8 mouse cellular contexts compared by ENCODE assay signal in genomic region chr19:5572331-5573125, GRCm38 (mm10). TPM values are rescaled to one million over a fixed set of nuclear protein-coding genes. Genes with fewer than 3 reads are reported as not detected.
DNase-seq lines count a peak whose midpoint lies in the region; ATAC-seq and TF ChIP-seq lines count a peak whose summit lies in the region.

No protein-coding gene starts in this region.

- no peak for TF ChIP-seq CTCF in small intestine, adult 2 months (IDR thresholded peaks at IDR 0.05; ENCODE audit: extremely low read depth, insufficient read length, insufficient replicate concordance, low read depth, low read length)

- H3K9me3 ChIP-seq in liver, embryonic 15.5 days (replicated peaks), result no peaks in the 10 kb centered on the region
- H3K9me3 ChIP-seq in hindbrain, embryonic 14.5 days (ENCODE audit: control insufficient read depth, low read length), result no peaks in the 10 kb centered on the region

- H3K36me3 ChIP-seq in liver, embryonic 15.5 days (replicated peaks), result peaks cover 13% of the 10 kb centered on the region
- peaks cover 25% of the 10 kb centered on the region for H3K36me3 ChIP-seq in small intestine, adult 2 months (ENCODE audit: control insufficient read depth, insufficient read depth, low read length)
- peaks cover 10% of the 10 kb centered on the region; the same call in 1 of the 2 replicates for H3K36me3 ChIP-seq in hindbrain, embryonic 14.5 days (replicated peaks; ENCODE audit: control insufficient read depth, insufficient read depth)

- peaks cover 30% of the 10 kb centered on the region for H3K4me1 ChIP-seq in liver, embryonic 15.5 days (replicated peaks)
- H3K4me1 ChIP-seq in small intestine, adult 2 months (ENCODE audit: control insufficient read depth, insufficient read depth, insufficient read length, low read length), result peaks cover 21% of the 10 kb centered on the region
- peaks cover 5% of the 10 kb centered on the region; the same call in 1 of the 2 replicates for H3K4me1 ChIP-seq in hindbrain, embryonic 14.5 days (replicated peaks; ENCODE audit: control insufficient read depth, insufficient read depth, low read length)

- ATAC-seq in liver, embryonic 15.5 days (ENCODE audit: insufficient read depth), result no peak
- no peak for ATAC-seq in hindbrain, embryonic 14.5 days (ENCODE audit: low FRiP score)

- no peak for TF ChIP-seq POLR2A in small intestine, adult 2 months (IDR thresholded peaks at IDR 0.05; ENCODE audit: low read depth, low read length)

- no peak overlapping the region for H3K4me3 ChIP-seq in liver, embryonic 15.5 days (replicated peaks)
- H3K4me3 ChIP-seq in small intestine, adult 2 months (ENCODE audit: low read depth, low read length), result no peak overlapping the region
- no peak overlapping the region for H3K4me3 ChIP-seq in hindbrain, embryonic 14.5 days (replicated peaks; ENCODE audit: low read length)

- peak overlapping the region; percentile 27 for H3K4me2 ChIP-seq in liver, embryonic 15.5 days
- no peak overlapping the region for H3K4me2 ChIP-seq in hindbrain, embryonic 14.5 days (replicated peaks)

- H3K27ac ChIP-seq in liver, embryonic 15.5 days (replicated peaks), result peak overlapping the region; percentile 73
- H3K27ac ChIP-seq in small intestine, adult 2 months (ENCODE audit: insufficient read depth, low read depth, low read length), result peak overlapping the region; percentile 57
- no peak overlapping the region for H3K27ac ChIP-seq in hindbrain, embryonic 14.5 days

- 71% methylated on average over 19 of the region's 19 CpGs for WGBS in liver, embryonic 15.5 days (ENCODE audit: insufficient replicate concordance)
- 80% methylated on average over 19 of the region's 19 CpGs for WGBS in small intestine, adult 2 months
- 86% methylated on average over 19 of the region's 19 CpGs for WGBS in hindbrain, embryonic 14.5 days

- no peaks in the 10 kb centered on the region for H3K27me3 ChIP-seq in liver, embryonic 15.5 days
- no peaks in the 10 kb centered on the region for H3K27me3 ChIP-seq in small intestine, adult 2 months (ENCODE audit: control insufficient read depth, insufficient read depth, low read length)
- no peaks in the 10 kb centered on the region for H3K27me3 ChIP-seq in hindbrain, embryonic 14.5 days (ENCODE audit: control insufficient read depth, insufficient read depth, low read length)

- peak; percentile 38 to 85 for DNase-seq in adrenal gland, adult (ENCODE audit: inconsistent age in 2 of 2, low spot score in 1 of 2)
- no peak for DNase-seq in adrenal gland, postnatal 4 days (ENCODE audit: low spot score in 2 of 2)
- peak; percentile 63 for DNase-seq in R1 (ENCODE audit: low read depth, low spot score)
- peak; percentile 53 for DNase-seq in induced T-regulatory cell, adult 2 months (ENCODE audit: low read depth)
- no peak for DNase-seq in yolk sac, embryonic 10.5 days (ENCODE audit: low spot score)
- DNase-seq in hindbrain, embryonic 14.5 days (ENCODE audit: low spot score), result no peak

- no peak overlapping the region for H3K9ac ChIP-seq in liver, embryonic 15.5 days
- H3K9ac ChIP-seq in hindbrain, embryonic 14.5 days, result no peak overlapping the region

RNA-seq across cellular contexts. Expression of gene Ap5b1, which starts 4.7 kb away (rescaled TPM):
- 1 to 10 TPM; 6.0 to 8.9 TPM for total RNA-seq in adrenal gland, postnatal 4 days (2021)
- 3.6 and 4.0 TPM in 2 replicates for polyA plus RNA-seq in liver, embryonic 15.5 days (2015; fragmentation: Nextera tagmentation; extraction: Ambion mirVana)
- 20.2 and 37.1 TPM in 2 replicates for polyA plus RNA-seq in small intestine, adult 2 months (2012; rRNA removed)
- 3.8 and 4.0 TPM in 2 replicates for polyA plus RNA-seq in hindbrain, embryonic 14.5 days (2014; fragmentation: Nextera tagmentation; extraction: Ambion mirVana)

RNA-seq across cellular contexts. Expression of gene Ovol1, which starts 12.1 kb away (rescaled TPM):
- 1 to 10 TPM in 1 of 2 experiments, not detected in 1; 1.6 TPM for total RNA-seq in adrenal gland, postnatal 4 days (2021)
- polyA plus RNA-seq in liver, embryonic 15.5 days (2015; fragmentation: Nextera tagmentation; extraction: Ambion mirVana), result 0.05 TPM in 1 of 2 replicates, not detected in the other
- 28.5 and 55.3 TPM in 2 replicates for polyA plus RNA-seq in small intestine, adult 2 months (2012; rRNA removed)
- 0.07 and 0.15 TPM in 2 replicates for polyA plus RNA-seq in hindbrain, embryonic 14.5 days (2014; fragmentation: Nextera tagmentation; extraction: Ambion mirVana)

RNA-seq across cellular contexts. Expression of gene Rnaseh2c, which starts 29.1 kb away (rescaled TPM):
- total RNA-seq in adrenal gland, postnatal 4 days (2021), result 100 to 1,000 TPM; 109 to 110 TPM
- 100 and 122 TPM in 2 replicates for polyA plus RNA-seq in liver, embryonic 15.5 days (2015; fragmentation: Nextera tagmentation; extraction: Ambion mirVana)
- polyA plus RNA-seq in small intestine, adult 2 months (2012; rRNA removed), result 47.0 and 68.0 TPM in 2 replicates
- 55.1 and 55.3 TPM in 2 replicates for polyA plus RNA-seq in hindbrain, embryonic 14.5 days (2014; fragmentation: Nextera tagmentation; extraction: Ambion mirVana)

RNA-seq across cellular contexts. Expression of gene Kat5, which starts 37.5 kb away (rescaled TPM):
- total RNA-seq in adrenal gland, postnatal 4 days (2021), result 10 to 100 TPM; 69.0 to 83.1 TPM
- 16.2 and 17.4 TPM in 2 replicates for polyA plus RNA-seq in liver, embryonic 15.5 days (2015; fragmentation: Nextera tagmentation; extraction: Ambion mirVana)
- polyA plus RNA-seq in small intestine, adult 2 months (2012; rRNA removed), result 19.0 and 40.4 TPM in 2 replicates
- 38.4 and 41.0 TPM in 2 replicates for polyA plus RNA-seq in hindbrain, embryonic 14.5 days (2014; fragmentation: Nextera tagmentation; extraction: Ambion mirVana)

Comparison
In these comparisons a context has a peak if more than half of its experiments do, and no peak if none do; other contexts are left out.
1. DNase-seq: peak in adrenal gland, adult (2 of 2), R1 (single experiment) and induced T-regulatory cell, adult 2 months (single experiment); none in adrenal gland, postnatal 4 days (0 of 2), yolk sac, embryonic 10.5 days (single experiment) and hindbrain, embryonic 14.5 days (single experiment).
2. RNA of gene Ovol1, which starts 12.1 kb away (polyA plus RNA-seq): 28.5 to 55.3 TPM in small intestine, adult 2 months; 0.07 to 0.15 TPM in hindbrain, embryonic 14.5 days and 0.05 TPM in liver, embryonic 15.5 days; every median in the first group is over 10 times any median in the second.